Mouse (Mus musculus): ENCODE results near the gene Slc18b1. TPM values are rescaled to one million over a fixed set of nuclear protein-coding genes. Genes with fewer than 3 reads are reported as not detected.
A peak's percentile ranks its signal among the peaks of the same experiment; 100 is the strongest.
"Not testable (repeated sequence)": the region's sequence is repeated elsewhere in the genome, so short reads cannot be mapped to it uniquely, and the experiment has no call there.

The Slc18b1 gene
- 8.0 TPM for polyA plus RNA-seq (2021)

DNA sequence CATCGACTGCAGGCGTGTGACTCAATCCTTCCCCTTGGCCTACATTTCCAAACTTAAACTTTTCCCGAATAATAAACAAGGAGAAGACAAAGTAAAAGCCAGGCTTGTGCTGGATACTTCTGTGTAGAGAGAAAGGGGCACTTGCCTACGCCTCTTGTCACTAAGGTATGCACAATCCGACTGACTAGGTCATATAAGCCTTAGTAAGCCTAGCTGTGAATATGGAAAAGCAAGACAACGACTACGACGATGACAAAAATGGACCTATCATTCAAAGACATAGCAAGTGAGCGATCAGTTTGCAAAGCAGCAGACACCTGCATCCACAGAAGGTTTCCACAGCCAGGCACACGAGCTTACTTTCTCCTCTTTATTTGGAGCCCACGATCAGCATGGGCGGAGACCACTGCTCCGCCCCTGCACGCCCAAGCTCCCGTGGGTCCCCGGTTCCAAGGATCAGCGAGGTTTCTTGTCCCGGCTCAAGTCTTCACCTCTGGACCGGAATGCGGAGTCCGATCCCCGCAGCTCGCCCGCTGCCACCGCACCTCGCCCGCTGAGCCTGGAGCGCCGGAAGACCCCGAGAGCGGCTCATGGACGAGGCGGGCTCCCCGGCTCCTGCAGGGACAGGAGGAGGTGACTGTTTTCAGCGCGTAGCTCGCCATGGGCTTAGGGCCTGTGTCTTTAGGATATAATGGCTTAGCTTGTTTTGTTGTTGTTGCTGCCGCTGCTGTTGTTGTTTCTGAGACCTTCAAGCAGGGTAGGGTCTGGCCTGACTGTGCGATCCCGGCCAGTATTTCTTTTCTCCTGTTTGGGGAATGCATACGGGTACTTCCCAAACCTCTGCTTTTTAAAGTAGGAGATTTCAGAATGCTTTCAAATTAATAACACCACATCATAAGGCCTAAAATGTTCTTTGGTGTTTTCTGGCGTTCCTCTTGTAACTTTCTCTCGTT is at the start of gene Slc18b1:
Gene Slc18b1 (plus strand): TSS at position 436 of the 953 bp plus-strand sequence.
- in situ Hi-C loops (cut with MboI; ENCODE audit: low pct_unique_long_range_greater_than_20kb): no loop called here
- DNase-seq (ENCODE audit: low read depth, low spot score) (no peak), ATAC-seq (peak; percentile 21)
- CTCF ChIA-PET: no interaction called here
- H3K27me3 ChIP-seq: no peaks in the 10 kb centered on the region
- POLR2A ChIA-PET: no interaction called here
- no peak for TF ChIP-seq CTCF (IDR thresholded peaks at IDR 0.05)

DNA sequence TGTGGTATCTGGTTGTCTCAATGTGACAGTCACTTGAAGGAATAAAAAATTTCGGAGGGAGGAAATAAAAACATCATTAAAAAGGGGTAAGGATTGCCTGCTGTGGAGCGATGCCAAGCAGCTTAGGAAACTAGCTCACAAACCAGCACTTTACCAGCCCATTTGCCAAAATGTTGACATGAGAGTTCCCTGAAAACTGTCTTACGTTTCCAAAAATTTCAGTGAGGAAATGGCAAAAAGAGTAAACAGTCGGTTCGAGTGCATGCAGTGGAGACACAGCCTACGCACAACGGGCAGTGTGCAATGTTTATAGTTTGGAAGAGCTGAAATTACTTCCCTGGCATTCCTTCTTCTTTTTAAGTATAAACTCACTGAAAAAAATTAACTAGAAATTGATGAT is 42.6 kb upstream of the Slc18b1 start:
- peaks cover 40% of the 10 kb centered on the region for H3K27me3 ChIP-seq
- POLR2A ChIA-PET: no interaction called here
- CTCF ChIA-PET: no interaction called here
- no peak for TF ChIP-seq CTCF (IDR thresholded peaks at IDR 0.05)
- ATAC-seq (no peak), DNase-seq (ENCODE audit: low read depth, low spot score) (no peak)
- in situ Hi-C loops (cut with MboI; ENCODE audit: low pct_unique_long_range_greater_than_20kb): loop anchor here (25.0 kb wide), 1 partner anchor 342 kb away; no protein-coding TSS in a partner anchor

DNA sequence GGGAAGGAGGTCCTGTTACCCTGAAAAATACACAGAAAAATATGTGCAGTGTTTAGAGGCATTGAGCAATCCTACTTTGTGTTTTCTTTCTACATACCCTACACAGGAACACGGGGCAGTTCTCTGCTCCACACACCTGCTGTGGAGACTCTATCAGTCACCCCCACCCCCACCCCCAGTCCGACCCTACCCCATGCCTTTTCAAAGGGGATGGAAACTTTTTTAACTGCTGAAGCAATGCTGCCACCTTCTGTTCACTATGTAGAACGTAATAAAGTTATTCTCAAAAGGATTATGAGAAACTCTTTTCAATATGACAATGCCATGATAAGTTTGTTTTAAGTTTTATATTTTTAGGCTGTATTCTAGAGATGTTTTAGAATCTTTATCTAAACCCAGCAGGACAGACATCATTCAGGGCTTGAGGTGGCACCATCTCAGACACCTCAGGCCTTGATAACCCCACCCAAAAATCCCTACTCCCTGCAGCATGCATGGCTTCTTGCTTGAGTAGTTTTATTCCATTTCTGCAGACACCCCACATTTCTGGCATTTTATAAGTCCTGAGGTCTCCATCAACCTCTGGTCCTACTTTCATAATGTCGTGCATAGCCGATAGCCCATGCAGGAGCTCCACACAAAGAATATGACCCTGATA is 19.4 kb upstream of the Slc18b1 start:
- ATAC-seq: no peak
- no peaks in the 10 kb centered on the region for H3K27me3 ChIP-seq
- in situ Hi-C loops (cut with MboI; ENCODE audit: low pct_unique_long_range_greater_than_20kb): loop anchor here (5.0 to 10.0 kb wide), 3 partner anchors 165 to 993 kb away; no protein-coding TSS in a partner anchor
- POLR2A ChIA-PET: no interaction called here
- no peak for DNase-seq (ENCODE audit: low read depth, low spot score)
- TF ChIP-seq CTCF (IDR thresholded peaks at IDR 0.05): peak; percentile 34
- CTCF ChIA-PET: interaction anchor here (1.0 kb wide), 1 partner anchor 10 kb away, joined by 3 read pairs; no protein-coding TSS in a partner anchor

DNA sequence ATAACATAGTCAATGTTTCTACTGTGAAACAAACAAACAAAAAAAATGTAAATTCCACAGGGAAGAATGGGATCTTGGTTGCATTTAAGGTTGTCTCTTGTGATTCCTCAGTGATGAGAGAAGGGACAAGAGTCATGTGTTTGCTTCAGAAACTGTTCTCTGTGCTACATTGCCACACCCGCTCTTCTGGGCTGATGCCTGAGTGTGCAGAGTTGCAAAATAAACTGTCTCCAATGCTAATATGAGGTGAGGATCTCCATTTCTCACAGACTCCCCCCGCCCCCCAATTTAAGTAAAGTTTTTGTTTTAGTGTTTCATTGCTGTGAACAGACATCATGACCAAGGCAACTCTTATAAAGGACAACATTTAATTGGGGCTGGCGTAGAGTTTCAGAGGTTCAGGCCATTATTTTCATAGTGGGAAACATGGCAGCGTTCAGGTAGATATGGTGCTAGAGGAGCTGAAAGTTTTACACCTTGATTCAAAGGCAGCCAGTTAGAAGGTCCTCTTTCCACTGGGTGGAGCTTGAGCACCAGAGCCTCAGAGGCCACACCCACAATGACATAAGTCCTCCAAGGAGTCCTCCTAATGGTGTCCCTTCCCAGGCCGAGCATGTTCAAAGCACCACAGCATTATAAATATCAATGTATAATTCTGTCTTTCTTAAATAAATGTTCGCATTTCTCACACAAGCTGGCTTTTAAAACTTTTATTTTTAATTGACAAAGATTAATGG is 16.1 kb upstream of the Slc18b1 start:
- POLR2A ChIA-PET: no interaction called here

DNA sequence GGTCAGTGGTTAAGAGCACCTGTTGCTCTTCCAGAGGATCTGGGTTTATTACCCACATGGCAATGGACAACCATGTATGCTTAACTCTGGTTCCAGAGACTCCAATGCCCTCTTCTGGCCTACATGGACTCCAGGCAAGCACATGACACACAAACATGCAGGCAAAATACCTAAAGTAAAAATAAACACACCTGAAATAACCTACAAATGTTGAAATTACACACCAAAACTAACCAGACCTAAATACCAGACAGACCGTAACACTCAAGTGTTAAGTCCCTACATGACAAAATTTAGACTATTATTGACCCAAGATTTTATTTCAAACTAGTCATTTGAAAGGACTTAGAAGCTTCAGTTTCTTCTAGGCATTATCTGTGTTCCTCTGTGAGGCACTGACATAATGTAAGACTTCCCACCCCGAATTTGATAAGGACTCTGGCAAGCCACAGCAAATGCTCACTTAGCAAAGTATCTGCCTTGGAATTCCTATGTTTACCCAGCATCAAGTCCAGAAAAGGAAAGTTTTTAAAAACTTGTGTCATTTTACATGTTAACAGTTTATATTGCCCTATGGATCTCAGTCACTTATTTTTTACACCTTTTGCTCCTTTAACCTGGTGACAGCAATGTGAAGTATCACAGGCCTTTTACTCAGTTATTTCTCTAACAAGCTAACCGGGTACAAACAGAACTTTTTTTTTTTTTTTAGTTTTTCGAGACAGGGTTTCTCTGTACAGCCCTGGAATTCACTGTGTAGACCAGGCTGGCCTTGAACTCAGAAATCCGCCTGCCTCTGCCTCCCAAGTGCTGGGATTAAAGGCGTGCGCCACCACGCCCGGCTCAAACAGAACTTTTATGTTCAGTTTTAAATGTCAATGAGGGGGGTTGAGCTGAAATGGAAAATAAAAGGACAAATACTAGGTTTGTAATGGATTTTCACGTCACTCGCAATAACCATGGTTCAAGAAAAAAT is 14.7 kb upstream of the Slc18b1 start:
- DNase-seq (ENCODE audit: low read depth, low spot score) (no peak), ATAC-seq (no peak)
- no peak for TF ChIP-seq CTCF (IDR thresholded peaks at IDR 0.05)
- POLR2A ChIA-PET: no interaction called here
- no peaks in the 10 kb centered on the region for H3K27me3 ChIP-seq
- in situ Hi-C loops (cut with MboI; ENCODE audit: low pct_unique_long_range_greater_than_20kb): no loop called here
- CTCF ChIA-PET: no interaction called here

More for the DNA sequence above, 16.1 kb upstream of the Slc18b1 start:
- TF ChIP-seq CTCF (IDR thresholded peaks at IDR 0.05): no peak
- H3K27me3 ChIP-seq: no peaks in the 10 kb centered on the region
- ATAC-seq (no peak), DNase-seq (ENCODE audit: low read depth, low spot score) (no peak)
- CTCF ChIA-PET: interaction anchor here (1.1 kb wide), 1 partner anchor 694 kb away, joined by 4 read pairs; no protein-coding TSS in a partner anchor
- in situ Hi-C loops (cut with MboI; ENCODE audit: low pct_unique_long_range_greater_than_20kb): no loop called here

DNA sequence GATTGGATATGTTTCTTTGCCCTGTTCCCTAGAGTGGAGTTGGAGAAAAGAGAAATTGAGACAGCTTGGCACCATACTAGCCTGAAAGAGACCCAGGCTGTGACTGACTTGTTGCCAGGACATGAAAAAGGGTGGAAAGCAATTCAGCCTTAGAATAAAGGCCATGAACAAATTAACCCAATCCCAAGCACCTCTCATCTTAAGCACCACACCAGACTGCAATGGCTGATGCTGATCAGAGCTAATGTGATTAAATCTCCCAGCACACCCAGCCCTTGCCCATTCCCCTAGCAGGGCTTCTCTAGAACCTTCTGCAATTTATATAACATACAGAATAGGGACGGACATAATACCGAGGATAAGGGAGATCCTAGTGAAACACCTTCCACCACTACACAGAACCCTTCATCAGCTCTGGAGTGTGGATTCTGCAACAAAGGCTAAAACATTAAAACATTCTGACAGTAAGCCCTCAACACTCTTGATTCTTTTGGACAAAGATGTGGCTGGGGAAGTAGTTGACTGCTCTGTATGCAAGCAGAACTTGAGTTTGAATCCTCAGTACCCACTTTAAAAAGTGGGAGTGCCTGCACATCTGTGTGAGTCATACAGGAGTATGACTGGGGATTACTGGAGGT is 13.8 kb upstream of the Slc18b1 start:
- no peak for ATAC-seq

DNA sequence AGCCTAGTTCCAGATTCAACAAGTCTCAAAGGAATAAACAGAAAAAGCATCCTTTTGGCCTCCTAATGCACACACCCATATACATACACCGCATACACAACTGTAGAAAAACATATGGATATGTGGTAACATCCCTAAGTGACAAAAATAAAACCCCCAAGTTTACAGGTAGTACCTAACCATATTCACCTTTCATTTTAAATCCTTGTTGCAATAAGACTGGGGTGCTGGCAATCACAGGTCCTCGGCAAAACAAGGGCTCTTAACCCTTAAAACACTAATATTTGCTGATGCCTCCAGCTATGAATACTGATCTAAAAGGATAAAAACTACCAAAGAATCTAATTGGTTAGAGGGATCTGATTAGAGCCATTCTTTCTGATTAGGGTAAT is 13.3 kb upstream of the Slc18b1 start:
- ATAC-seq (no peak), DNase-seq (ENCODE audit: low read depth, low spot score) (no peak)
- CTCF ChIA-PET: interaction anchor here (1.0 kb wide), 1 partner anchor 9 kb away, joined by 3 read pairs; no protein-coding TSS in a partner anchor
- H3K27me3 ChIP-seq: no peaks in the 10 kb centered on the region
- in situ Hi-C loops (cut with MboI; ENCODE audit: low pct_unique_long_range_greater_than_20kb): no loop called here
- no peak for TF ChIP-seq CTCF (IDR thresholded peaks at IDR 0.05)
- POLR2A ChIA-PET: interaction anchor here (0.6 kb wide), 1 partner anchor 378 kb away, joined by 7 read pairs; no protein-coding TSS in a partner anchor

More for the DNA sequence above, 13.8 kb upstream of the Slc18b1 start:
- H3K27me3 ChIP-seq: no peaks in the 10 kb centered on the region
- TF ChIP-seq CTCF (IDR thresholded peaks at IDR 0.05): no peak
- ChIA-PET CTCF (interaction anchor here (1.0 kb wide), 1 partner anchor 8 kb away, joined by 3 read pairs; no protein-coding TSS in a partner anchor), POLR2A (interaction anchor here (0.6 kb wide), 1 partner anchor 378 kb away, joined by 7 read pairs; no protein-coding TSS in a partner anchor)
- in situ Hi-C loops (cut with MboI; ENCODE audit: low pct_unique_long_range_greater_than_20kb): no loop called here
- no peak for DNase-seq (ENCODE audit: low read depth, low spot score)

DNA sequence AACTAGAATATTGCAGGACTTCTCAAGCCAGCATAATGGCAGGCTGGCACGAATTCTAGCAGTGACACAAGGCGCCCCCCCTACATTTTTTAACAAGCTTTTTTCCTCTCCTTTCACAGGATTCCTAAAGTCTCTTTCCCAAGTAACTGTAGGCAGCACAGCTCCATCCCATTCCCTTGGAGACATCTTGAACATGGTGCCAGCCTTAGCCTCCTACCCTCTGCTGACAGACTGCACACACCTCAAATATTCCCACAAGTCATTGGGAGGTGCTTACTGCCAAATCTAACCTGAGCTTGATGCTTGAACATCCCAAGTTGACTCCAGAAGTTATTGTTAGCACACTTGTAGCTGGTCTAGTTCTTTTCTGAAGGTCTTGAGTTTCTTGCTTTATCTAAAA is 12.7 kb upstream of the Slc18b1 start:
- DNase-seq (ENCODE audit: low read depth, low spot score): no peak
- POLR2A ChIA-PET: interaction anchor here (0.6 kb wide), 1 partner anchor 27 kb away, joined by 3 read pairs; no protein-coding TSS in a partner anchor
- CTCF ChIA-PET: interaction anchor here (1.0 kb wide), 1 partner anchor 10 kb away, joined by 3 read pairs; no protein-coding TSS in a partner anchor
- no peak for TF ChIP-seq CTCF (IDR thresholded peaks at IDR 0.05)
- in situ Hi-C loops (cut with MboI; ENCODE audit: low pct_unique_long_range_greater_than_20kb): no loop called here
- no peaks in the 10 kb centered on the region for H3K27me3 ChIP-seq
- ATAC-seq: no peak

DNA sequence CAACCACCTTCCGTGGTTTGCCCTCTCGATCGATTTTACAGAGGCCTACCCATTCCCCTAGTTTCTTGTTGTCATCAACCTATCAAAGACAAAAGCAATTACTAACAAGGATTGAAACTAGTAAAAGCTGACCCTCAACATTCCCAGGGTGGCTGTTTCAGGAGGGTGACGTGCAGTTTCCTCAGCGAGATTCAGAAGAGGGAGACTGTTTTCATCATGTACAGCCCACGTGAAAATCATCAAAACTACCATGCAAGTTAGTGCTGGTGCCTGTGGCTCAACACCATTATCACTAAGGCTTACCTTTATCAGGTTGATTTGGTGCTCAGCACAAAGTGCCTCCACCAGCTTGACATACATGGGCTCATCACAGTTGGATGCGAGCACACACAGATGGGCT is 11.2 kb upstream of the Slc18b1 start:
- H3K27me3 ChIP-seq; CTCF ChIA-PET; ATAC-seq; in situ Hi-C loops (cut with MboI; ENCODE audit: low pct_unique_long_range_greater_than_20kb); DNase-seq (ENCODE audit: low read depth, low spot score); POLR2A ChIA-PET: not testable (repeated sequence)

Measured in Patski (cell line).